Mouse (Mus musculus): ENCODE measurements around the gene Atf7ip.

DNA sequence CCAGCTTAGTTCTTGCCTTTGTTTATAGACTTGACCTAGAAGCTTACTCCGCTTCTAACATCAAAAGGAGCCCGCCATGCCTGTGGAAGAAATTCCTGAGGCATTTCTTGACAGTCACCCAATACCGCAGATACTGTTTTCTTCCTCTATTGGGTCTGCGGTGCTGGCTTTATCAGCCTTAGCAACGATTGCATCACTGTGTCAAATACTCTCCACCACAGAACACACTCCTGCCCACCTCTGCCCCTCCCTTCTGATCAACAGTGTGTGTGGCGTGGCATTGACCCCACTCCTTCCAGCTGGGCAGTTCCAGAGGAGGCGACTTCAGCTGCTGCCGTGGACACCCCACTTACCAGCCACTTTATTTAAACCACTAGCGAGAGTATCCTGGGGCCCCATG lies 139.8 kb downstream of the Atf7ip start:
- TF ChIP-seq POLR2A (IDR thresholded peaks at IDR 0.05; ENCODE audit: borderline replicate concordance, low read depth, low read length) (no peak), CTCF (IDR thresholded peaks at IDR 0.05; ENCODE audit: low read depth, low read length) (no peak)

All from bone marrow macrophage, adult 2 months (primary cell).